Mouse (Mus musculus) bone marrow macrophage, adult 2 months (primary cell): ENCODE measurements around the gene Lce3b. TPM values are rescaled to one million over a fixed set of nuclear protein-coding genes. Genes with fewer than 3 reads are reported as not detected.

Experiments
- H3K27ac ChIP-seq: 2 replicates; pipeline ENCODE4 v1.5.1; 2012; ENCODE audit warnings: low read depth, low read length; ENCODE audit not compliant: insufficient read depth
- H3K4me1 ChIP-seq: 2 replicates; pipeline ENCODE4 v1.6.1; 2012; ENCODE audit warnings: low read length; ENCODE audit not compliant: control insufficient read depth, insufficient read depth
- H3K4me3 ChIP-seq: 2 replicates; pipeline ENCODE4 v1.5.1; 2012; ENCODE audit warnings: mild to moderate bottlenecking, low read length, moderate library complexity; ENCODE audit not compliant: insufficient read depth
- CTCF ChIP-seq: IDR thresholded peaks from 2 replicates; pipeline ENCODE4 v1.5.1; 2012; ENCODE audit warnings: low read depth, mild to moderate bottlenecking, low read length, moderate library complexity
- POLR2A ChIP-seq: IDR thresholded peaks from 2 replicates; pipeline ENCODE4 v1.6.1; 2012; ENCODE audit warnings: mild to moderate bottlenecking, low read depth, low read length, borderline replicate concordance
- polyA plus RNA-seq: library from polyadenylated mRNA; stranded (reverse); fragments of >200 nt; gene quantifications from 2 replicates; pipeline ENCODE4 v1.2.4, GENCODE M21; 2012; ENCODE audit not compliant: missing spikeins, insufficient read depth, insufficient read length

The Lce3b gene
- polyA plus RNA-seq, 1 experiment, result not detected

GRCm38 (mm10) chr3:92966761-92967160 is 34.0 kb downstream of the Lce3b start, which contains the start of gene Lce3e:
TSS of gene Lce3e (plus strand) at chr3:92967061.
- H3K4me1 ChIP-seq, result no peaks in the 10 kb centered on the region
- TF ChIP-seq CTCF (no peak), POLR2A (no peak)
- no peak within 1 kb of the TSS for H3K27ac ChIP-seq
- no peak within 1 kb of the TSS for H3K4me3 ChIP-seq

- Histone ChIP-seq H3K4me3 (no peak overlapping the region), H3K27ac (no peak overlapping the region), H3K4me1 (no peaks in the 10 kb centered on the region)
- no peak for TF ChIP-seq POLR2A
- TF ChIP-seq CTCF, result no peak
These were observed 45.7 kb downstream of the Lce3b start for GRCm38 (mm10) chr3:92978484-92978883.

Other genes with a start within 250 kb of the Lce3b start
- not detected in 2 replicates for gene Lce1d, start 245.8 kb upstream of the Lce3b start, polyA plus RNA-seq
- not detected in 2 replicates for gene Lce1e, start 223.9 kb upstream of the Lce3b start, polyA plus RNA-seq
- not detected in 2 replicates for gene Lce1f, start 212.6 kb upstream of the Lce3b start, polyA plus RNA-seq
- not detected in 2 replicates for gene Gm38119, start 193.9 kb upstream of the Lce3b start, polyA plus RNA-seq
- gene Lce1g, start 180.6 kb upstream of the Lce3b start, polyA plus RNA-seq, result not detected in 2 replicates
- not detected in 2 replicates for gene Lce1h, start 167.9 kb upstream of the Lce3b start, polyA plus RNA-seq
- not detected in 2 replicates for gene Lce1i, start 154.1 kb upstream of the Lce3b start, polyA plus RNA-seq
- not detected in 2 replicates for gene Lce1j, start 142.5 kb upstream of the Lce3b start, polyA plus RNA-seq
- gene Lce1k, start 125.1 kb upstream of the Lce3b start, polyA plus RNA-seq, result not detected in 2 replicates
- gene Kprp, start 105.7 kb upstream of the Lce3b start, polyA plus RNA-seq, result not detected in 2 replicates
- gene Lce1l, start 81.7 kb upstream of the Lce3b start, polyA plus RNA-seq, result not detected in 2 replicates
- not detected in 2 replicates for gene 2310050C09Rik, start 62.8 kb upstream of the Lce3b start, polyA plus RNA-seq
- gene Lce3a, start 6.7 kb upstream of the Lce3b start, polyA plus RNA-seq, result not detected in 2 replicates
- not detected in 2 replicates for gene Lce3c, start 11.5 kb downstream of the Lce3b start, polyA plus RNA-seq
- not detected in 2 replicates for gene Lce3d, start 24.4 kb downstream of the Lce3b start, polyA plus RNA-seq
- gene Lce3e, start 34.1 kb downstream of the Lce3b start, polyA plus RNA-seq, result not detected in 2 replicates
- gene Lce3f, start 59.2 kb downstream of the Lce3b start, polyA plus RNA-seq, result not detected in 2 replicates
- gene Crct1, start 82.7 kb downstream of the Lce3b start, polyA plus RNA-seq, result not detected in 2 replicates
- not detected in 2 replicates for gene Lce1m, start 86.1 kb downstream of the Lce3b start, polyA plus RNA-seq
- gene Gm4858, start 135.8 kb downstream of the Lce3b start, polyA plus RNA-seq, result not detected in 2 replicates
- not detected in 2 replicates for gene Crnn, start 211.8 kb downstream of the Lce3b start, polyA plus RNA-seq